Mouse (Mus musculus): ENCODE measurements around the gene Slc22a29. TPM values are rescaled to one million over a fixed set of nuclear protein-coding genes. Genes with fewer than 3 reads are reported as not detected.

Slc22a29 gene
- 4.3 TPM for polyA plus RNA-seq (2014; fragmentation: Illumina TruSeq; extraction: RNeasy Lipid Tissue Mini Kit (QIAGEN cat#74804); ENCODE audit: low read depth, low replicate concordance)

GRCm38 (mm10) chr19:8218800-8219199 is at the start of gene Slc22a29:
Gene Slc22a29 (minus strand): TSS chr19:8218900.

GRCm38 (mm10) chr19:8131881-8132280 is 86.8 kb downstream of the Slc22a29 start, which contains the start of gene Slc22a28:
Gene Slc22a28 (minus strand): TSS chr19:8131982.

Other genes with a start within 250 kb of the Slc22a29 start
- gene Slc22a28, start 86.9 kb downstream of the Slc22a29 start, polyA plus RNA-seq (2014; fragmentation: Illumina TruSeq; extraction: RNeasy Lipid Tissue Mini Kit (QIAGEN cat#74804); ENCODE audit: low read depth, low replicate concordance): 3.3 TPM
- gene Slc22a30, start 186.2 kb upstream of the Slc22a29 start, polyA plus RNA-seq (2014; fragmentation: Illumina TruSeq; extraction: RNeasy Lipid Tissue Mini Kit (QIAGEN cat#74804); ENCODE audit: low read depth, low replicate concordance): 451 TPM

All from liver, adult 10 weeks (tissue).